Comparison of ENCODE assay signal across 13 mouse cellular contexts in genomic region chr1:68466390-68466960, GRCm38 (mm10).
"Had no signal": no experiment of that assay in that cellular context is flagged by ENCODE, and none has a peak within 500 bp of the region (broad histone marks: within the 10 kb centered on the region; RNA-seq: fewer than 3 reads in every experiment).

No protein-coding gene starts in this region.

- H3K9me3 ChIP-seq: limb, embryonic 12.5 days; liver, embryonic 15.5 days; neural tube, embryonic 12.5 days had no signal

- H3K9ac ChIP-seq: limb, embryonic 12.5 days; liver, embryonic 15.5 days; neural tube, embryonic 12.5 days had no signal

- H3K27me3 ChIP-seq: limb, embryonic 12.5 days; liver, embryonic 15.5 days; neural tube, embryonic 12.5 days had no signal

- H3K36me3 ChIP-seq: limb, embryonic 12.5 days; liver, embryonic 15.5 days; neural tube, embryonic 12.5 days had no signal

- H3K4me3 ChIP-seq: limb, embryonic 12.5 days; liver, embryonic 15.5 days; neural tube, embryonic 12.5 days had no signal

- DNase-seq: kidney, adult 18-20 months; kidney, postnatal 14 days; layer of hippocampus, adult 9-11 months; layer of hippocampus, postnatal 36 days; liver; lung, adult 2 months; lung, postnatal 36 days; right cerebral cortex, postnatal 14 days; thymus, postnatal 36 days had no signal

- H3K4me2 ChIP-seq: limb, embryonic 12.5 days; liver, embryonic 15.5 days; neural tube, embryonic 12.5 days had no signal

- ATAC-seq: lung, postnatal 0 days had no signal

- H3K4me1 ChIP-seq: limb, embryonic 12.5 days; liver, embryonic 15.5 days; neural tube, embryonic 12.5 days had no signal

- H3K27ac ChIP-seq: limb, embryonic 12.5 days; liver, embryonic 15.5 days; neural tube, embryonic 12.5 days had no signal
